Mouse (Mus musculus): Measurements from ENCODE around the gene Gm20388. TPM values are rescaled to one million over a fixed set of nuclear protein-coding genes. Genes with fewer than 3 reads are reported as not detected.

The Gm20388 gene
- polyA plus RNA-seq, 1 experiment: 28.1 TPM

GRCm38 (mm10) chr8:122309272-122309671, 2398.6 kb downstream of the Gm20388 start:
- H3K9ac ChIP-seq (ENCODE audit: low read depth, poor library complexity, severe bottlenecking): no peak overlapping the region
- no peaks in the 10 kb centered on the region for H3K9me3 ChIP-seq (replicated peaks; ENCODE audit: control insufficient read depth, insufficient read depth, low read length, poor library complexity, severe bottlenecking)
- no peaks in the 10 kb centered on the region for H3K27me3 ChIP-seq (ENCODE audit: control insufficient read depth, insufficient read depth, low read length, poor library complexity, severe bottlenecking)
- H3K4me1 ChIP-seq (ENCODE audit: control insufficient read depth, insufficient read depth, low read length): no peaks in the 10 kb centered on the region
- no peak overlapping the region for H3K4me3 ChIP-seq (ENCODE audit: low read depth, low read length)
- H3K27ac ChIP-seq (ENCODE audit: insufficient read depth, low read length): no peak overlapping the region
- H3K36me3 ChIP-seq (ENCODE audit: control insufficient read depth, insufficient read depth, low read length, poor library complexity, severe bottlenecking): no peaks in the 10 kb centered on the region
- no peak for TF ChIP-seq CTCF (IDR thresholded peaks at IDR 0.05; ENCODE audit: low read depth, low read length)
- no peak for TF ChIP-seq POLR2A (IDR thresholded peaks at IDR 0.05; ENCODE audit: insufficient read depth, low read length)
- TF ChIP-seq EP300 (IDR thresholded peaks at IDR 0.05; ENCODE audit: insufficient read depth, low read depth, low read length): no peak

- Histone ChIP-seq H3K27ac (ENCODE audit: insufficient read depth, low read length) (no peak overlapping the region), H3K27me3 (ENCODE audit: control insufficient read depth, insufficient read depth, low read length, poor library complexity, severe bottlenecking) (no peaks in the 10 kb centered on the region), H3K4me3 (ENCODE audit: low read depth, low read length) (no peak overlapping the region), H3K9me3 (replicated peaks; ENCODE audit: control insufficient read depth, insufficient read depth, low read length, poor library complexity, severe bottlenecking) (no peaks in the 10 kb centered on the region), H3K4me1 (ENCODE audit: control insufficient read depth, insufficient read depth, low read length) (no peaks in the 10 kb centered on the region), H3K36me3 (ENCODE audit: control insufficient read depth, insufficient read depth, low read length, poor library complexity, severe bottlenecking) (no peaks in the 10 kb centered on the region), H3K9ac (ENCODE audit: low read depth, poor library complexity, severe bottlenecking) (no peak overlapping the region)
- TF ChIP-seq EP300 (IDR thresholded peaks at IDR 0.05; ENCODE audit: insufficient read depth, low read depth, low read length): no peak
- TF ChIP-seq POLR2A (IDR thresholded peaks at IDR 0.05; ENCODE audit: insufficient read depth, low read length): no peak
- TF ChIP-seq CTCF (IDR thresholded peaks at IDR 0.05; ENCODE audit: low read depth, low read length): no peak
Observed at GRCm38 (mm10) chr8:122311115-122311514, 2400.5 kb downstream of the Gm20388 start.

DNA sequence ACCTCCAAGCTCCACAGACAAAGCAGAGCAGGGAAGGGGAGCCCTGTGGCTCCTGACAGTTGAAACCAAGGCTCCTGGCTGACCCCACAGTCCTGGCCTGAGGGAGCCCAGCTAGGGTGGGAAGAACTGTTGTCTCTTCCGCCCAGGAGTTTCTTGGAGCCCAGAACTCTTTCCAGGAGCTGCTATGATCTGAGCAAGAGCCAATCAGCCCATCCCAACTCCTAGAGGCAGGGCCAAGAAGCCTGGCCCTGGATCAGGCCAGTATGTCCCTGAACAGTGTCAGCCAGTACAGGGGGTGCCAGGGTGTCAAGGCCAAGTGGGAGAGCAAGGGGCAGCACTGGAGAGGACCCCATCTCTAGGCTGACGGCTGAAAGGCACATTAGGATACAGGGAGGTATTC, 2401.9 kb downstream of the Gm20388 start:
- H3K4me3 ChIP-seq (ENCODE audit: low read depth, low read length): no peak overlapping the region
- no peak for TF ChIP-seq POLR2A (IDR thresholded peaks at IDR 0.05; ENCODE audit: insufficient read depth, low read length)
- TF ChIP-seq CTCF (IDR thresholded peaks at IDR 0.05; ENCODE audit: low read depth, low read length): no peak
- TF ChIP-seq EP300 (IDR thresholded peaks at IDR 0.05; ENCODE audit: insufficient read depth, low read depth, low read length): no peak
- H3K9ac ChIP-seq (ENCODE audit: low read depth, poor library complexity, severe bottlenecking): no peak overlapping the region
- H3K27ac ChIP-seq (ENCODE audit: insufficient read depth, low read length): no peak overlapping the region
- no peaks in the 10 kb centered on the region for H3K36me3 ChIP-seq (ENCODE audit: control insufficient read depth, insufficient read depth, low read length, poor library complexity, severe bottlenecking)
- H3K27me3 ChIP-seq (ENCODE audit: control insufficient read depth, insufficient read depth, low read length, poor library complexity, severe bottlenecking): no peaks in the 10 kb centered on the region
- no peaks in the 10 kb centered on the region for H3K9me3 ChIP-seq (replicated peaks; ENCODE audit: control insufficient read depth, insufficient read depth, low read length, poor library complexity, severe bottlenecking)
- H3K4me1 ChIP-seq (ENCODE audit: control insufficient read depth, insufficient read depth, low read length): no peaks in the 10 kb centered on the region

DNA sequence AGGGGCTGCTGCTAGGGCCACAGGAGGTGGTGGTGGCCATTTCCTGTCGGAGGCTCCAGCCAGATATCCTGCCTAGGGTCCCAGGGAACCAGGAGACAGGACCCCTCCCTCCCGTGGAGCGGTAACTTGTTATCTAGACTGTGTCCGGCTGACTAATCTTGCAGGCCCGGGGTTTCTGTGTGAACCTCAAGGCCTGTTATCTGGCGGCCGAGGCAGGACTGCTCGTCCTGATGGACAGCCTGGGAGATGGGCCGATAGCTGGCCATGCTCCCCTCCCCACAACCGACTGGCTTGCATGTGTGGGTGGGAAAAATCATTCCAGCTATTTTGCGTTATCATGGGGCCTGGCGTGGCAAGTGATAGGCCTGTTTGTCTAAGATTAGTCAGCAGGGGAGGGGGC, 2402.7 kb downstream of the Gm20388 start:
- Histone ChIP-seq H3K9me3 (replicated peaks; ENCODE audit: control insufficient read depth, insufficient read depth, low read length, poor library complexity, severe bottlenecking) (no peaks in the 10 kb centered on the region), H3K27ac (ENCODE audit: insufficient read depth, low read length) (no peak overlapping the region), H3K36me3 (ENCODE audit: control insufficient read depth, insufficient read depth, low read length, poor library complexity, severe bottlenecking) (no peaks in the 10 kb centered on the region), H3K4me3 (ENCODE audit: low read depth, low read length) (no peak overlapping the region), H3K4me1 (ENCODE audit: control insufficient read depth, insufficient read depth, low read length) (peaks cover 2% of the 10 kb centered on the region), H3K9ac (ENCODE audit: low read depth, poor library complexity, severe bottlenecking) (no peak overlapping the region), H3K27me3 (ENCODE audit: control insufficient read depth, insufficient read depth, low read length, poor library complexity, severe bottlenecking) (no peaks in the 10 kb centered on the region)
- no peak for TF ChIP-seq POLR2A (IDR thresholded peaks at IDR 0.05; ENCODE audit: insufficient read depth, low read length)
- no peak for TF ChIP-seq EP300 (IDR thresholded peaks at IDR 0.05; ENCODE audit: insufficient read depth, low read depth, low read length)

GRCm38 (mm10) chr8:122314899-122315496, 2404.4 kb downstream of the Gm20388 start:
- no peak overlapping the region for H3K9ac ChIP-seq (ENCODE audit: low read depth, poor library complexity, severe bottlenecking)
- H3K4me3 ChIP-seq (ENCODE audit: low read depth, low read length): no peak overlapping the region
- no peaks in the 10 kb centered on the region for H3K27me3 ChIP-seq (ENCODE audit: control insufficient read depth, insufficient read depth, low read length, poor library complexity, severe bottlenecking)
- H3K4me1 ChIP-seq (ENCODE audit: control insufficient read depth, insufficient read depth, low read length): peaks cover 3% of the 10 kb centered on the region
- no peak overlapping the region for H3K27ac ChIP-seq (ENCODE audit: insufficient read depth, low read length)
- H3K9me3 ChIP-seq (replicated peaks; ENCODE audit: control insufficient read depth, insufficient read depth, low read length, poor library complexity, severe bottlenecking): no peaks in the 10 kb centered on the region
- TF ChIP-seq POLR2A (IDR thresholded peaks at IDR 0.05; ENCODE audit: insufficient read depth, low read length) (no peak), EP300 (IDR thresholded peaks at IDR 0.05; ENCODE audit: insufficient read depth, low read depth, low read length) (no peak), CTCF (IDR thresholded peaks at IDR 0.05; ENCODE audit: low read depth, low read length) (no peak)
- H3K36me3 ChIP-seq (ENCODE audit: control insufficient read depth, insufficient read depth, low read length, poor library complexity, severe bottlenecking): no peaks in the 10 kb centered on the region

DNA sequence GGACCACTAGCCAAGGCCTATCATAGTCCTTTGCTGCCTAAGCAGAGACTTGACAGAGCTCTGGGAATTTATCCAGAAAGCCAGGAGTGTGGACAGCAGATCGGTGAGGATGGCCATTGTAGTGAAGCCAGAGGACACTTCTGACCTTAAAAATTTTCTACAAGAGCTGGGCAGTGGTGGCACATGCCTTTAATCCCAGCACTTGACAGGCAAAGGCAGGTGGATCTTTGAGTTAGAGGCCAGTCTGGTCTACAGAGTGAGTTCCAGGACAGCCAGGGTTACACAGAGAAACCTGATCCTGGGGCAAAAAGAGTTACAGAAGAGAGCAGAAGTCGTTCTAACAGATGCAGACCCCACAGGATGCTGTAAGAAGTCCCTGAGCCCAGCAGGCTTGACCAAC, 2405.8 kb downstream of the Gm20388 start:
- no peak overlapping the region for H3K27ac ChIP-seq (ENCODE audit: insufficient read depth, low read length)
- no peak overlapping the region for H3K4me3 ChIP-seq (ENCODE audit: low read depth, low read length)
- peaks cover 9% of the 10 kb centered on the region for H3K4me1 ChIP-seq (ENCODE audit: control insufficient read depth, insufficient read depth, low read length)

More for the DNA sequence above, 2405.8 kb downstream of the Gm20388 start:
- Histone ChIP-seq H3K36me3 (ENCODE audit: control insufficient read depth, insufficient read depth, low read length, poor library complexity, severe bottlenecking) (no peaks in the 10 kb centered on the region), H3K9ac (ENCODE audit: low read depth, poor library complexity, severe bottlenecking) (no peak overlapping the region), H3K27me3 (ENCODE audit: control insufficient read depth, insufficient read depth, low read length, poor library complexity, severe bottlenecking) (no peaks in the 10 kb centered on the region), H3K9me3 (replicated peaks; ENCODE audit: control insufficient read depth, insufficient read depth, low read length, poor library complexity, severe bottlenecking) (no peaks in the 10 kb centered on the region)
- TF ChIP-seq EP300 (IDR thresholded peaks at IDR 0.05; ENCODE audit: insufficient read depth, low read depth, low read length) (no peak), CTCF (IDR thresholded peaks at IDR 0.05; ENCODE audit: low read depth, low read length) (no peak), POLR2A (IDR thresholded peaks at IDR 0.05; ENCODE audit: insufficient read depth, low read length) (no peak)

Measured in ES-Bruce4 (cell line).